Mouse (Mus musculus): Measurements from ENCODE around the gene Ttc7b. TPM values are rescaled to one million over a fixed set of nuclear protein-coding genes. Genes with fewer than 3 reads are reported as not detected.

Gene Ttc7b
- polyA plus RNA-seq, 1 experiment from 2014 or later = 1.0 TPM

DNA sequence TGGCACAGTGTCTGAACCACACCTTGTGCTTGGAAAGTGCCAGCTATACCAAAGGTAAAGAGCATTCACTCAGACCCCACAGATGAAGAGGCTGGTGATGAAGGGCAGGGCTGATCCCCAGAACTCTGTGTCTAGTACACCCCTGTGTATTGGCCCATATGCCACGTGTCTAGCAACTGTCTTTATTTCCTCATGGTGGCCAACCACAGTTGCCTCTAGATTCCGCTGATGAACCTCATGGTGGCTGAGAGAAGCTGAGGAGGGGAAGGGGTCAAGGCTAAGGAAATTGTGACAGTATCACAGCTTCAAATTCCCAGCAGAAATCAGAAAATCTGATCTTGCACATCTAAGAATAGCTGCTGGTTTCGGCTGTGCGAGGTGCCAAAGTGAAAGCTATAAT lies 191.6 kb downstream of the Ttc7b start:
- Histone ChIP-seq H3K9me3 (replicated peaks) (no peaks in the 10 kb centered on the region), H3K36me3 (replicated peaks) (no peaks in the 10 kb centered on the region), H3K4me3 (replicated peaks) (no peak overlapping the region), H3K27me3 (no peaks in the 10 kb centered on the region), H3K4me1 (replicated peaks) (no peaks in the 10 kb centered on the region), H3K4me2 (no peak overlapping the region), H3K27ac (replicated peaks) (no peak overlapping the region), H3K9ac (no peak overlapping the region)
- WGBS (ENCODE audit: insufficient replicate concordance) = 71% methylated on average over 4 of the region's 4 CpGs
- ATAC-seq (ENCODE audit: insufficient read depth) = no peak

DNA sequence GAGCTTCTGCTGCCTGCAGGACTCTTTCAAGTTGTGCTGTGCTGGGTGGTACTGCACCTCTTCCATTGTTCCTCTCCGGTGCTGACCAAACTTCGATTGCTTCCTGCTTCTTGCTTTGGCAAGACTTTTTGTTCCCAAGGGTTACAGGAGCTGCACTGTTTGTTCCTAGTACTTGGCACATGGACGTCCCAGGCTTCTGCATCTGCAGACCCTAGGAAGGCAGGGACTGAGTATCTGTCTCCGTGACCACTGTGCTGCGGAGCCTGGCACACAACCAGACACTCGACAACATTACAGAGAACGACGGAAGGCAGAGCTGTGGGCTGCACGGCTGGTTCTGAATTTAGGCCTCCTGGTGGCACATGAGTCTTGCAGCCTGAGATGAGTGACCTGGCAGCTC lies 192.1 kb downstream of the Ttc7b start:
- H3K9ac ChIP-seq = no peak overlapping the region
- H3K27ac ChIP-seq (replicated peaks) = no peak overlapping the region
- no peak overlapping the region for H3K4me2 ChIP-seq
- H3K36me3 ChIP-seq (replicated peaks) = no peaks in the 10 kb centered on the region
- H3K27me3 ChIP-seq = no peaks in the 10 kb centered on the region
- WGBS (ENCODE audit: insufficient replicate concordance) = 73% methylated on average over 9 of the region's 9 CpGs
- H3K9me3 ChIP-seq (replicated peaks) = no peaks in the 10 kb centered on the region
- H3K4me3 ChIP-seq (replicated peaks) = no peak overlapping the region
- no peak for ATAC-seq (ENCODE audit: insufficient read depth)
- no peaks in the 10 kb centered on the region for H3K4me1 ChIP-seq (replicated peaks)

DNA sequence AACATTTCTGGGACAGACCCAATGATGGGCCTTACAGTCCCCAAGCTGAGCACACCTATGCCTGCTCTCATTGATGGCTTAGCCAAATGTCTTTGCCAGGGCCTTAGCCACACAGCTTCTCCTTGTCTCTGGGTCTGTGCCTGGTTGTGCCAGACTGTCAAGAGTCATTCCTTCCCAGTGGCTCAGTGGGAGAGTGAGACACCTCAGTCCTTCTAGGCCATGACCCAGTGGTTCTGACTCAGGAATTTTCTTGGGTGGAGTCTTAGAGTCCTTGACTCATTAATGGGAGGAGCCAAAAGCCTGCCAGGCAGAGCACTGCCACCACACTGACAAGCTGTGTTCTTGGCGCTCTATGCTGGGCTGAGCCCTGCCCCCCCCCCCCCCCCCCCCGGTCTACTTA lies 193.9 kb downstream of the Ttc7b start:
- Histone ChIP-seq H3K4me2 (no peak overlapping the region), H3K27ac (replicated peaks) (no peak overlapping the region), H3K36me3 (replicated peaks) (no peaks in the 10 kb centered on the region), H3K4me1 (replicated peaks) (no peaks in the 10 kb centered on the region), H3K9ac (no peak overlapping the region), H3K27me3 (no peaks in the 10 kb centered on the region), H3K4me3 (replicated peaks) (no peak overlapping the region), H3K9me3 (replicated peaks) (no peaks in the 10 kb centered on the region)
- ATAC-seq (ENCODE audit: insufficient read depth) = no peak
- WGBS (ENCODE audit: insufficient replicate concordance) = 52% methylated on average over 2 of the region's 2 CpGs

DNA sequence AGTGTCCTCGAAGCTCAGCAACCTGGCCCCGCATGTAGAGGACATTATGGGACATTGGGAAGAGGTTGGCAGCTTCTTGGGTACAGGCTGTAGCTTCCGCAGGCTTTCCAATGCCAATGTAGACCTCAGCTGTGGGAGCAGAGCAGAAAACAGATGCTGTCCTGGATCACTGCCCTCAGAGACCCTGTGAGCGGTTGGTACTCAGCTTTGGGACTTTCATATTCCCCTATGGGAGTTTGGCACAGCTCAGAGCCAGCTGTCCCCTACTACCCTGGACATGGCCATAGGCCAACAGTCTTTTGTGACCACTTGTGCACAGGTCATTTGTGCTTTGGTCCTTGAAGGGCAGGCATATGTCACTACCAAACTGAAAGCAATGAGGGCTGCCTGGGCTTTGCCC lies 195.0 kb downstream of the Ttc7b start:
- Histone ChIP-seq H3K9me3 (replicated peaks) (no peaks in the 10 kb centered on the region), H3K4me3 (replicated peaks) (no peak overlapping the region), H3K4me1 (replicated peaks) (no peaks in the 10 kb centered on the region), H3K27ac (replicated peaks) (no peak overlapping the region), H3K9ac (no peak overlapping the region), H3K4me2 (no peak overlapping the region), H3K36me3 (replicated peaks) (no peaks in the 10 kb centered on the region), H3K27me3 (no peaks in the 10 kb centered on the region)
- no peak for ATAC-seq (ENCODE audit: insufficient read depth)
- 79% methylated on average over 4 of the region's 4 CpGs for WGBS (ENCODE audit: insufficient replicate concordance)

DNA sequence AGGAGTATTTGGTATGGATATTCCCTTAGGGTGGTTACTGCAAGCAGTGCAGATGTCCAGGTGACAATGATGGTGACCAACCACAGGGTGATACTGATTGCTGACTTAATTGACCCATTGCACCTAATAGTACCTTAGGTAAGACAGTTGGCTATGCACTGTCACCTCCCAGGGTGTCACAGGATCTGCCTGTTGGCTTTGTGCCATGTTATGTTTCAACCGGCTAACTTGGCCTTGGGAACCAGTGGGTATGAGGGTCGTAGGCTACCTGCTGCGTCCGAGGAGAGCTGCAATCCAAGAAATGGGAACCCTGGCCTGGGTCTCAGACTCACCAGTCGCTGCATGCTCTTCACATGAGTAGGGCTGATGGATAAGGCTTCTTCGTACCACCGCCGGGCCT lies 195.4 kb downstream of the Ttc7b start:
- Histone ChIP-seq H3K27me3 (no peaks in the 10 kb centered on the region), H3K4me3 (replicated peaks) (no peak overlapping the region), H3K9ac (no peak overlapping the region), H3K36me3 (replicated peaks) (no peaks in the 10 kb centered on the region), H3K27ac (replicated peaks) (no peak overlapping the region), H3K4me2 (no peak overlapping the region), H3K9me3 (replicated peaks) (no peaks in the 10 kb centered on the region), H3K4me1 (replicated peaks) (no peaks in the 10 kb centered on the region)
- WGBS (ENCODE audit: insufficient replicate concordance) = 74% methylated on average over 8 of the region's 8 CpGs
- no peak for ATAC-seq (ENCODE audit: insufficient read depth)

DNA sequence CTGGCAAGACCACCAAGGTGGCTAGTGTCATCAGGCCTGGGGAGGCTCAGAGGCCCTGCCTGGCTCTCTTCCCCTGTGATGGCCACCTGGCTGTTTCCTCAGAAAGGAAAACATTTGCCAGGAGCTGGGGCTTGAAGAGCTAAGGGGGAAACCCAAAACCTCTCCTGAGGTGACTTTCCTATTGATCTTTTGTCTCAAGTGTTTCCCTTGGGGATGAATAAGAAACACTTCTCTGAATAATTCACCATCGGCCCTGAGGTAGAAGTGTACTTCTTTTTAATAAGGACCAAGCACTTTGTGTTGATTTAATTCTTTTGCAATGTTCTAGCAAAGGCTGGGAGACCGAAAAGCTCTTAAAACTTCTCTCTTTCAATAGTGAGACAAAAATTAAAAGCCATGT lies 197.0 kb downstream of the Ttc7b start:
- Histone ChIP-seq H3K27me3 (no peaks in the 10 kb centered on the region), H3K4me3 (replicated peaks) (no peak overlapping the region), H3K4me1 (replicated peaks) (no peaks in the 10 kb centered on the region), H3K4me2 (no peak overlapping the region), H3K9ac (no peak overlapping the region), H3K27ac (replicated peaks) (no peak overlapping the region), H3K9me3 (replicated peaks) (no peaks in the 10 kb centered on the region), H3K36me3 (replicated peaks) (no peaks in the 10 kb centered on the region)
- ATAC-seq (ENCODE audit: insufficient read depth) = no peak
- WGBS (ENCODE audit: insufficient replicate concordance) = 66% methylated on average over 2 of the region's 2 CpGs

DNA sequence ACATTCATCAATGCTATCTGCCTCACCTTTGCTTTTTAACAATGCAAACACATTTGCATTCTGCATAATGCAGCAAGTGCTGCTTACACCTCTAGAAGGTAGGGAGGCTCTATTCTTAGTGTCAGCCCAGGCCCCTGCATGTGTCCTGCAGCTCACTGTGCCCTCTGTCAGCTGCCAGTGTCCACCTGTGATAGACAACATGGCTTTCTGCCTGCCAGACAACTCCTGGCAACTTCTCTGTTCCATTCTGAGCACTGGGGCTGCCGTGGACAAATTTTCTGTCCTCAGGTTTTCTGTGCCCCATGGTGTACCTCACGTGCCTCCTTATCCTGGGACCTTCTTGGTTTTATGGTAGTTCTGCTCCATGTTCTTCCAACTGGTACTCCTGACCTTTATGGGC lies 198.4 kb downstream of the Ttc7b start:
- no peak overlapping the region for H3K4me3 ChIP-seq (replicated peaks)
- ATAC-seq (ENCODE audit: insufficient read depth) = no peak
- no peak overlapping the region for H3K9ac ChIP-seq
- H3K27me3 ChIP-seq = no peaks in the 10 kb centered on the region
- 64% methylated on average over 2 of the region's 2 CpGs for WGBS (ENCODE audit: insufficient replicate concordance)
- H3K4me1 ChIP-seq (replicated peaks) = no peaks in the 10 kb centered on the region
- no peaks in the 10 kb centered on the region for H3K36me3 ChIP-seq (replicated peaks)
- H3K9me3 ChIP-seq (replicated peaks) = no peaks in the 10 kb centered on the region
- H3K27ac ChIP-seq (replicated peaks) = no peak overlapping the region
- H3K4me2 ChIP-seq = no peak overlapping the region

DNA sequence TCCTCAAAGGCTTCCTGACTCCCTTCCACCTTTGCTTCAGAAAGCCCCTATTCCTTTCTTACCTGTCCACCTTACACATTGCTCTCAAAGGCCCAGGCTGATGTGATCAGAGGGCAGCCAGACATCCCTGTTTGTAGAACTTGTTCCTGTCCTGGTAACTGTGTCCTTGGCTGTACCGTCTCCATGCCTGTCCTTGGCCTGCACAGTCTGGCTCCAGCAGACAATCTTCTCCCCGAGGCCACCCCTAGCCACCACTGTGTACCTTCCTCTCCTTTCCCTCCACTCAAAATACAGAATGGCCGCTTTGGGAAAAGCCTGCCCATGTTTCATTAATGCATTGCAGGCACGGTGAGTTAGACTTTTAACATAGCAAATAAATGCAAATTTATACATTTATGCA lies 199.1 kb downstream of the Ttc7b start:
- H3K36me3 ChIP-seq (replicated peaks) = no peaks in the 10 kb centered on the region
- H3K27me3 ChIP-seq = no peaks in the 10 kb centered on the region
- no peak overlapping the region for H3K9ac ChIP-seq
- no peaks in the 10 kb centered on the region for H3K4me1 ChIP-seq (replicated peaks)
- ATAC-seq (ENCODE audit: insufficient read depth) = no peak
- H3K4me2 ChIP-seq = no peak overlapping the region
- no peaks in the 10 kb centered on the region for H3K9me3 ChIP-seq (replicated peaks)
- H3K4me3 ChIP-seq (replicated peaks) = no peak overlapping the region
- WGBS (ENCODE audit: insufficient replicate concordance) = 60% methylated on average over 4 of the region's 4 CpGs
- H3K27ac ChIP-seq (replicated peaks) = no peak overlapping the region

DNA sequence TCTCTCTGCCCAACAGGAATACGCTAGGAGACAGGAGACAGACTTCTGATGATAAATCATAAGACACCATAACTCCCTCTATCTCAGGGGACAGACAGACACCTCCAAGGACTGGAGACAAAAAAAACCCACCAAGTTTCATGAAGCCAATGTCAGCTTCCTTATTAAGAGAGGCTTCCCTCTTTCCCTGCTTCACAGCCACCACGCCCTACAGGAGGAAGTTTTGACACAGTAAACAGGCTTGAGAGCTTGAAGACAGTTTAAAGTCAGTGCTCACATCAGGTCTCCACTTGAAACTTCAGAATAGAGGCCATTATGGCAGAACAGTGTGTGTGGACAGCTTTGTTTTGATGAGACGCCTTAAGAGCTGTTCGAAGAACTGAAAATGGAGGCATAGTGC lies 200.9 kb downstream of the Ttc7b start:
- H3K27me3 ChIP-seq = no peaks in the 10 kb centered on the region
- H3K9me3 ChIP-seq (replicated peaks) = no peaks in the 10 kb centered on the region
- no peak overlapping the region for H3K27ac ChIP-seq (replicated peaks)
- no peak overlapping the region for H3K4me3 ChIP-seq (replicated peaks)
- no peaks in the 10 kb centered on the region for H3K4me1 ChIP-seq (replicated peaks)
- ATAC-seq (ENCODE audit: insufficient read depth) = no peak
- no peaks in the 10 kb centered on the region for H3K36me3 ChIP-seq (replicated peaks)
- H3K9ac ChIP-seq = no peak overlapping the region
- WGBS (ENCODE audit: insufficient replicate concordance) = 58% methylated on average over 4 of the region's 4 CpGs
- H3K4me2 ChIP-seq = no peak overlapping the region

DNA sequence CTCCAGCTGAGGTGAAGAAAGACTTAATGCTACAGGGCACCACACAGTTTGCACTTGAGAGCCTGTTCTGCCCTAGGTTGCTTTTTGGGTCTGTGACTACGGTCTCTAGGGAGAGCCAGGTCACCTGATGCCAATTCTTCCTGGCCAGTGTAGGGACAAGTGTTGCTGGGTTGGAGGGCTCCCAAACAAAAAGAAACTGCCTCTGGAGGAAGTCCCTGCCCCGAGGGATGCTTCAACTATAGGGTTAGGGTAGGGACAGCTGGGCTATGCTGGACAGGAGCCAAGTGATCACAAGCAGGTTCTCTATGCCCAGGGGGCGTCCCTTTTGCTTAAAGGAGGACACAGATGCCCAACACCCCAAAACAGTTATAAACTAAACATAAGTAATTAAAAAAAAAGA lies 202.7 kb downstream of the Ttc7b start:
- H3K9ac ChIP-seq = no peak overlapping the region
- WGBS (ENCODE audit: insufficient replicate concordance) = 58% methylated on average over 3 of the region's 3 CpGs
- ATAC-seq (ENCODE audit: insufficient read depth) = no peak
- H3K27ac ChIP-seq (replicated peaks) = no peak overlapping the region
- no peaks in the 10 kb centered on the region for H3K9me3 ChIP-seq (replicated peaks)
- no peak overlapping the region for H3K4me3 ChIP-seq (replicated peaks)
- no peaks in the 10 kb centered on the region for H3K36me3 ChIP-seq (replicated peaks)
- no peak overlapping the region for H3K4me2 ChIP-seq
- H3K4me1 ChIP-seq (replicated peaks) = no peaks in the 10 kb centered on the region
- H3K27me3 ChIP-seq = no peaks in the 10 kb centered on the region

DNA sequence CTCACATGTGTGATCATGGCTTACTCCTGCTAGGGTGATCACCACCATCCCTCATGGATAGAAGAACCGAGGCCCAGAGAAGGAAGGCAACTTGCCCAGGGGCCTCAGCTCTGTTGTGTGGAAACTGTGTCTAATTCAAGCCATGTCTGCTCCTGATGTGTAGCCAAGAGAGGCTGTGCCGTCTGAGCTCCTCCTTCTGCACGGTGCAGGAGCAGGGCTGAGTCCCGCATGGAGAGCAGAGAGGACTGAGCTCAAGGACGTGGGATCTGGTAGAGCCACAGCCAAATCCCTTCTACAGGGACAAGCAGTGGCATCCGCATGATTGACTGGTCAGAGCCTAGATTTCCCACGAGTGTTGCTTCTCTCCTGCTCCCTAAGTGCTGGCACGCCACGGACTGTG lies 204.5 kb downstream of the Ttc7b start:
- Histone ChIP-seq H3K36me3 (replicated peaks) (no peaks in the 10 kb centered on the region), H3K4me2 (no peak overlapping the region), H3K27me3 (no peaks in the 10 kb centered on the region), H3K27ac (replicated peaks) (no peak overlapping the region), H3K9ac (no peak overlapping the region), H3K4me1 (replicated peaks) (no peaks in the 10 kb centered on the region), H3K4me3 (replicated peaks) (no peak overlapping the region), H3K9me3 (replicated peaks) (no peaks in the 10 kb centered on the region)
- 69% methylated on average over 9 of the region's 9 CpGs for WGBS (ENCODE audit: insufficient replicate concordance)
- no peak for ATAC-seq (ENCODE audit: insufficient read depth)

DNA sequence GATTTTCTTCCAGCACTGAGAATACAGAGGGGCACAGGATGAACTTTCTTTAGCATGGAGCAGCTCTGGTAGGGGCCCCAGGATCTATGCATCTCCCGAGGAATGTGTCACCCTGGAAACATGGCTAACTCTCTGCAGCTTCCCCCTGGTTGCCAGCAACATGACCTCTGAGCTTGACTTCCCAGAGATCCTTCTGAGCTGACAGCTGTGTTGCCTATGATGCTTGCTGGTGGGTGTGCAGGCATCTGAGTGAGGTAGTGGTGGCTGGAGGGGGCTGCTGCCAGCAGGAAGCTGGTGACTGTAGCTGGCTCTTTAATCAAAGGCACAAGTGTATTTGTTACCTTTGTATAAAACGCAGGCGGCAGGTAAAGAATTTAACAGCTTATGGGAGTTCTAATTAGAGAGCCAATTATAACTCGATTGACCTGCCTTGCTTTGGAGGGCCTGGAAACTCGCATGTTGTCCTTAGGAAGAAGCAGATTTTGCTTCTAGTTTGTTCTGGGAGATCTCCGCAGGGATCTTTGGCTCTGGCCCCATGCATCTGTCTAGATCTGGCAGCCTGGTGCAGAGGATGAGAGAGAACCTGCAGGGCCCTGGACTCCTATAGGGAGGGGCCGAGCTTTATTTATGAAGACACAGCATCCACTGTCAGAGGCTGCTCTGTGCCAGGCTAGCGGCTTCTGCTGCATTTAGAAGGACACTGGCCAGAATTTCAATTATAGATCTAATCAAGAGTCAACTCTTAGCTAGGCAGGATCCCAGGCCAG lies 205.3 kb downstream of the Ttc7b start:
- no peak for ATAC-seq (ENCODE audit: insufficient read depth)
- WGBS (ENCODE audit: insufficient replicate concordance) = 67% methylated on average over 8 of the region's 8 CpGs
- Histone ChIP-seq H3K4me2 (no peak overlapping the region), H3K27me3 (no peaks in the 10 kb centered on the region), H3K9me3 (replicated peaks) (no peaks in the 10 kb centered on the region), H3K9ac (no peak overlapping the region), H3K4me1 (replicated peaks) (no peaks in the 10 kb centered on the region), H3K27ac (replicated peaks) (no peak overlapping the region), H3K36me3 (replicated peaks) (no peaks in the 10 kb centered on the region), H3K4me3 (replicated peaks) (no peak overlapping the region)
